Mouse (Mus musculus) testis, adult 2 months (tissue): ENCODE measurements around the gene Ift52.

Experiments used
- CTCF ChIP-seq: fragments of 200-500 bp; IDR thresholded peaks from 2 replicates; pipeline ENCODE4 v1.5.1; 2012; ENCODE audit warnings: low read depth, mild to moderate bottlenecking, inconsistent platforms, low read length, moderate library complexity; ENCODE audit not compliant: control insufficient read depth, insufficient read depth, insufficient replicate concordance
- POLR2A ChIP-seq: fragments of 200-500 bp; IDR thresholded peaks from 2 replicates; pipeline ENCODE4 v1.6.1; 2012; ENCODE audit warnings: low read depth, mild to moderate bottlenecking, inconsistent platforms, low read length, moderate library complexity; ENCODE audit not compliant: control insufficient read depth

DNA sequence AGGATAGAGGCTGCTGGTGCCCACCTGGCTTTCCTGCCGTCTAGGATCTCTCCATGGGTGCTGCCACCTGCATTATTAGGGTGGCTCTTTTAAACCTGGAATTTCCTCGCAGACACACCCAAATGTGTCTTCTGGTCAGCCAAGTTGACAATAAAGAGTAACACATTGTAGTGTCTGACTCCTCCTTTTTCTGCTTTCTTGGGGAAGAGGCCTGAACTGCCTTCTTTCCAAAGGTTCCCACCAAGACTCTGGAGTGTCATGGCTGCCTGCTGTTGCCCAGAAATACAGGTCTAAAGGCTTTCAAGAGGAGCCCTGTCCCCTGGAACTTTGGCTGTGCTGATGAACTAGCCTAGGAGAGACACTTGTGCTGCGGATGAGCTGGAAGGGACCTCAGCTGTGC, 67.4 kb downstream of the Ift52 start:
- TF ChIP-seq POLR2A: no peak
- TF ChIP-seq CTCF: no peak
